Mouse (Mus musculus): ENCODE measurements at regions not wholly inside any gene's neighbourhood (a gene's known extent, or its start where the extent isn't known, plus 50 kb on each side); places are given as distances from the start of the nearest gene placed in this dataset.

DNA sequence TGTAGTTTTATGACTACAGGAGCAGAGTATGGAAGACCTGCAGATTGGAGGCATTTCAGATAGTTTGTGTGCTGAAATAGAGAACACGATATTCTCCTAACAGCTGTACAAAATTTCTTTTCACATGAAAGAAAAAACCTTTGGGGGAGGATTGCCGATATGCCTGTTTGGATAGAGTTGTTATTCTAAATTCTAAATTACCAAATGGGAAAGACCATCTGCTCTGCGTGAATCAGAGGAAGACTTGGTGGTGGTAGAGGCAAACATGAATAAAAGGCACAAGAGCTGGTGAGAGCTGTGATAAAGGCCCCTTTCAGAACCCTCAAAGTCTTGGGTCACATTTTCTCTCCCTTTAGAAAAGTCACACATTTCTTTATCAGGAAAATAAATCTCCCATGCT, 96.9 kb upstream of the Mpdz start:
- TF ChIP-seq CTCF (IDR thresholded peaks at IDR 0.05 in 2 of 3, conservative IDR thresholded peaks at IDR 0.05 in 1 of 3; ENCODE audit: control insufficient read depth in 1 of 3, insufficient read depth in 1 of 3, low read depth in 2 of 3, low read length in 3 of 3, poor library complexity in 1 of 3, severe bottlenecking in 1 of 3) (no peak), GATA1 (IDR thresholded peaks at IDR 0.05; ENCODE audit: low read depth, low read length) (no peak), ELF1 (IDR thresholded peaks at IDR 0.05; ENCODE audit: low read depth, low read length) (no peak), EP300 (IDR thresholded peaks at IDR 0.05; ENCODE audit: low read depth in 1 of 2, low read length in 2 of 2) (no peak), GABPA (IDR thresholded peaks at IDR 0.05; ENCODE audit: low read depth, low read length) (no peak), E2F4 (IDR thresholded peaks at IDR 0.05; ENCODE audit: borderline replicate concordance, low read depth, low read length) (no peak), UBTF (IDR thresholded peaks at IDR 0.05; ENCODE audit: borderline replicate concordance, insufficient read depth, low read depth, low read length) (no peak), SIN3A (IDR thresholded peaks at IDR 0.05; ENCODE audit: low read length) (no peak), MAX (IDR thresholded peaks at IDR 0.05; ENCODE audit: low read length) (no peak), POLR2A (IDR thresholded peaks at IDR 0.05; ENCODE audit: control insufficient read depth in 1 of 2, insufficient read depth in 1 of 2, low read depth in 1 of 2, low read length in 2 of 2, poor library complexity in 1 of 2) (no peak), ZC3H11A (IDR thresholded peaks at IDR 0.05; ENCODE audit: low read depth, low read length) (no peak), USF2 (IDR thresholded peaks at IDR 0.05; ENCODE audit: borderline replicate concordance in 1 of 2, insufficient read depth in 1 of 2, low read depth in 1 of 2, low read length in 2 of 2) (no peak), MXI1 (IDR thresholded peaks at IDR 0.05; ENCODE audit: low read depth, low read length) (no peak)

Measured in MEL (cell line).